In the genomic region with DNA sequence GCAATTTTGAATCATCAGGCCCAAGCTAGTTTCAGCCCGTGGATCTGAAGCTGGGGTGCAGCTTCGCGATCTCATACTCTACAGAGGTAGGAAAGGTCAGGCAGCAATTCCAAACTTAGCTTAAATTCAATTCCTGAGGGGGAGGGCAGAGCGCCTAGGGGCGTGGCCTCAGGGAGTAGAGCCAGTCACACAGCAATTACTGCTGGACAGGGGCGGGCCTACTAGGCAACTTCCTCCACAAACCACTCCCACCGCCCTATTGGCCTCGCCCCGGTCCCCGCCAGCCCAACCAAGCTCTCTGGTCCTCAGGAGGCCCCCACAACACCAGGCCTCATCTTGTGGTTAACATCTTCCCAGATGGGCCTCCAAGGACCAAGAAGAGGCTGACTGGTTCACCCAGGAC, we compare ENCODE assay signal across 9 mouse cellular contexts. TPM values are rescaled to one million over a fixed set of nuclear protein-coding genes. Genes with fewer than 3 reads are reported as not detected.
DNase-seq lines count a peak whose midpoint lies in the region; ATAC-seq lines count a peak whose summit lies in the region.
"Had no signal": no experiment of that assay in that cellular context is flagged by ENCODE, and none has a peak within 500 bp of the region (broad histone marks: within the 10 kb centered on the region; RNA-seq: fewer than 3 reads in every experiment).

No protein-coding gene starts in this region.

- H3K27me3 ChIP-seq in erythroblast, embryonic 14.5 days (ENCODE audit: control insufficient read depth): no peaks in the 10 kb centered on the region
- no peaks in the 10 kb centered on the region for H3K27me3 ChIP-seq in intestine, embryonic 15.5 days (replicated peaks)
- no peaks in the 10 kb centered on the region for H3K27me3 ChIP-seq in forebrain, embryonic 14.5 days (replicated peaks; ENCODE audit: control insufficient read depth, insufficient read depth, low read length)
- H3K27me3 ChIP-seq: hindbrain, embryonic 15.5 days had no signal

- peaks cover 89% of the 10 kb centered on the region for H3K4me1 ChIP-seq in erythroblast, embryonic 14.5 days (ENCODE audit: control insufficient read depth)
- peaks cover 54% of the 10 kb centered on the region for H3K4me1 ChIP-seq in intestine, embryonic 15.5 days (replicated peaks)
- H3K4me1 ChIP-seq in forebrain, embryonic 14.5 days (ENCODE audit: control insufficient read depth, insufficient read depth, low read length): peaks cover 24% of the 10 kb centered on the region

- peak overlapping the region; percentile 42 for H3K4me2 ChIP-seq in intestine, embryonic 15.5 days (replicated peaks)
- H3K4me2 ChIP-seq in forebrain, embryonic 14.5 days (ENCODE audit: low read length): no peak overlapping the region
- H3K4me2 ChIP-seq: hindbrain, embryonic 15.5 days had no signal

- no peaks in the 10 kb centered on the region for H3K9me3 ChIP-seq in erythroblast, embryonic 14.5 days (ENCODE audit: control insufficient read depth, low read length)
- H3K9me3 ChIP-seq in intestine, embryonic 15.5 days: no peaks in the 10 kb centered on the region
- no peaks in the 10 kb centered on the region for H3K9me3 ChIP-seq in forebrain, embryonic 14.5 days (replicated peaks; ENCODE audit: control insufficient read depth, low read length)
- H3K9me3 ChIP-seq: hindbrain, embryonic 15.5 days had no signal

- 0 out of 2 replicates have a peak overlapping the region, but pooled peaks have one; percentile 29 for H3K27ac ChIP-seq in intestine, embryonic 15.5 days
- H3K27ac ChIP-seq in forebrain, embryonic 14.5 days (ENCODE audit: low read depth, low read length): no peak overlapping the region
- H3K27ac ChIP-seq: hindbrain, embryonic 15.5 days had no signal

- ATAC-seq in intestine, embryonic 15.5 days: peak; percentile 75
- ATAC-seq in cerebellum, adult (ENCODE audit: insufficient number of reproducible peaks, low FRiP score, low TSS enrichment): no peak
- ATAC-seq in forebrain, embryonic 14.5 days: no peak

- 28% methylated on average over 10 of the region's 10 CpGs for WGBS in intestine, embryonic 15.5 days
- 46% methylated on average over 10 of the region's 10 CpGs for WGBS in forebrain, embryonic 14.5 days

- peak overlapping the region; percentile 12; the same call in 1 of the 2 replicates for H3K9ac ChIP-seq in intestine, embryonic 15.5 days
- no peak overlapping the region for H3K9ac ChIP-seq in forebrain, embryonic 14.5 days (ENCODE audit: low read length)

- H3K4me3 ChIP-seq in erythroblast, embryonic 14.5 days (replicated peaks): peak overlapping the region; percentile 96
- H3K4me3 ChIP-seq in intestine, embryonic 15.5 days (replicated peaks): 0 out of 2 replicates have a peak overlapping the region, but pooled peaks have one; percentile 7
- H3K4me3 ChIP-seq in forebrain, embryonic 14.5 days (ENCODE audit: low read depth, low read length): no peak overlapping the region
- H3K4me3 ChIP-seq: hindbrain, embryonic 15.5 days had no signal

- H3K36me3 ChIP-seq in erythroblast, embryonic 14.5 days (ENCODE audit: control insufficient read depth): peaks cover 96% of the 10 kb centered on the region
- H3K36me3 ChIP-seq in intestine, embryonic 15.5 days: 0 out of 2 replicates have a peak, but pooled peaks cover 2% of the 10 kb centered on the region
- H3K36me3 ChIP-seq in forebrain, embryonic 14.5 days (ENCODE audit: control insufficient read depth, insufficient read depth, low read length): peaks cover 9% of the 10 kb centered on the region; the same call in 1 of the 2 replicates

- DNase-seq in 3T3-L1 (ENCODE audit: low read depth, low spot score): peak; percentile 35
- DNase-seq in ES-CJ7 (ENCODE audit: low read depth, low spot score): peak; percentile 85
- DNase-seq in lung, adult 18-20 months: peak; percentile 79 to 82
- DNase-seq in spleen, adult 12 weeks (ENCODE audit: low spot score): peak; percentile 79
- DNase-seq in forebrain, embryonic 14.5 days (ENCODE audit: low spot score): no peak

RNA-seq across cellular contexts. Expression of gene Klf16, which starts 7.5 kb away (rescaled TPM):
- 19.9 and 21.2 TPM in 2 replicates for polyA plus RNA-seq in erythroblast, embryonic 14.5 days (2012)
- polyA plus RNA-seq in intestine, embryonic 15.5 days (2015; fragmentation: Nextera tagmentation; extraction: Ambion mirVana): 8.3 TPM in 2 replicates
- polyA plus RNA-seq in forebrain, embryonic 14.5 days (2014; fragmentation: Nextera tagmentation; extraction: Ambion mirVana): 6.2 and 6.6 TPM in 2 replicates

RNA-seq across cellular contexts. Expression of gene Rexo1, which starts 8.3 kb away (rescaled TPM):
- 14.5 and 15.5 TPM in 2 replicates for polyA plus RNA-seq in erythroblast, embryonic 14.5 days (2012)
- 23.6 and 25.0 TPM in 2 replicates for polyA plus RNA-seq in intestine, embryonic 15.5 days (2015; fragmentation: Nextera tagmentation; extraction: Ambion mirVana)
- 22.3 and 28.8 TPM in 2 replicates for polyA plus RNA-seq in forebrain, embryonic 14.5 days (2014; fragmentation: Nextera tagmentation; extraction: Ambion mirVana)

RNA-seq across cellular contexts. Expression of gene Abhd17a, which starts 20.5 kb away (rescaled TPM):
- polyA plus RNA-seq in erythroblast, embryonic 14.5 days (2012): 103 and 117 TPM in 2 replicates
- polyA plus RNA-seq in intestine, embryonic 15.5 days (2015; fragmentation: Nextera tagmentation; extraction: Ambion mirVana): 95.7 and 101 TPM in 2 replicates
- 118 and 126 TPM in 2 replicates for polyA plus RNA-seq in forebrain, embryonic 14.5 days (2014; fragmentation: Nextera tagmentation; extraction: Ambion mirVana)

RNA-seq across cellular contexts. Expression of gene Atp8b3, which starts 30.7 kb away (rescaled TPM):
- 0.01 and 0.03 TPM in 2 replicates for polyA plus RNA-seq in erythroblast, embryonic 14.5 days (2012)
- polyA plus RNA-seq in intestine, embryonic 15.5 days (2015; fragmentation: Nextera tagmentation; extraction: Ambion mirVana): 0.09 and 0.19 TPM in 2 replicates
- polyA plus RNA-seq in forebrain, embryonic 14.5 days (2014; fragmentation: Nextera tagmentation; extraction: Ambion mirVana): 0.30 and 0.33 TPM in 2 replicates

RNA-seq across cellular contexts. Expression of gene Scamp4, which starts 33.0 kb away (rescaled TPM):
- polyA plus RNA-seq in erythroblast, embryonic 14.5 days (2012): 6.8 and 7.3 TPM in 2 replicates
- polyA plus RNA-seq in intestine, embryonic 15.5 days (2015; fragmentation: Nextera tagmentation; extraction: Ambion mirVana): 105 and 114 TPM in 2 replicates
- polyA plus RNA-seq in forebrain, embryonic 14.5 days (2014; fragmentation: Nextera tagmentation; extraction: Ambion mirVana): 57.7 and 61.9 TPM in 2 replicates
